Mouse (Mus musculus) retina, embryonic 14.5 days (tissue): Measurements from ENCODE around the gene Cep70.

Experiments used
- DNase-seq: peaks from one replicate; pipeline ENCODE4 v3.0.0-alpha.2; 2015; ENCODE audit warnings: low spot score

Gene Cep70

DNA sequence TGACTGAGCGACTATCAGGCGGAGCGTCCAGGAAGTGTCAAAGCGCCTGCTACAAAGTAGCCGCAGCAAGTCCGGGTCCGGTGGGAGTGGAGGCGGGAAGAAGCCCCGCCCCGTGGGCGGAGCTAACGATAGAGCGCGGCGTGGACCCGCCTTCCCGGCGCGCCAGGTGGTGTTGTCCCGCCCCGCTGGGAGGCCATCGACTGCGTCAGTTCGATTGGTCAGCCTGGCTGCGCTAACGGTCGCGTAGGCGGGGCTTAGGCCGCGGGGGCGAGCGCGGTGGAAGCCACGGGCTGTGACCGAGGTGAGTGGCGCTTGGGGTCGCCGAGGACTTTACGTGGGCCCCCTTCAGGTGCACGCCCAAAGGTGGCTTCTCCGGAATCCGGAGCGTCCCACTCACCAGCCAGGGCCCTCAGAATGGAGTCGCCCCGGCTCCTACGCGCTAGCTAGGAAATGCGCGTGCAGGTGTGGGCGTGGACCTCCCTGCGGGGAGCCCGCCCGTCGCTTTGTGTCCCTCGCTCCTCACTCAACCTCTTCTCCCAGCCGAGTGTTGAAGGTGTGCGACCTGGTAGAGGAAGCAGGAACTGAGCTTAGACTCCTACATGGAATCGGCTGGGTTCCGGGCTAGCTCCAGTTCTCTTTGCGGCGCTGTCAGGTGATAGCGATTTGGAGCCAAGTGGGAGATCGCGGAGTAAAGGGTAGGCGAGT lies at the start of gene Cep70:
Cep70 (plus strand) TSS at position 178 of the 705 bp plus-strand sequence.
- peak; percentile 99 for DNase-seq

DNA sequence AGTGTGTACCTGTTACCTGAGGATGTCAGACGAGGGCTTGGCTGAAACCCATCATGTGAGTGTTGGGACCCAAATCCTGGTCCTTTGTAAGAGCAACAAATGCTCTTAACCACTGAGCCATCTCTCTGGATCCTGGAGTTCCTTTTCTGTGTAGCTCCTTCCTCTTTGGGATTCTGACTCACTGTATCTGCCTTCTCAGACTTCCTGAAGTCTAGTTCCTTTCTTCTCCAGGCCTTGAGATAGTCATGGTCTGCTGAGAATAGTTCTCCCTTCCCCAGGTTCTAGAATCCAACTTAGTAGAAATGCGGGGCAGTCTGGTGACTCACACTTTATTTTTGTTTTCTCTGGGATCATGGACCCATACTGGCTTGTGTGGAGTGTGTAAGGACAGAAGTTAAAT lies 30.5 kb upstream of the Cep70 start:
- no peak for DNase-seq

DNA sequence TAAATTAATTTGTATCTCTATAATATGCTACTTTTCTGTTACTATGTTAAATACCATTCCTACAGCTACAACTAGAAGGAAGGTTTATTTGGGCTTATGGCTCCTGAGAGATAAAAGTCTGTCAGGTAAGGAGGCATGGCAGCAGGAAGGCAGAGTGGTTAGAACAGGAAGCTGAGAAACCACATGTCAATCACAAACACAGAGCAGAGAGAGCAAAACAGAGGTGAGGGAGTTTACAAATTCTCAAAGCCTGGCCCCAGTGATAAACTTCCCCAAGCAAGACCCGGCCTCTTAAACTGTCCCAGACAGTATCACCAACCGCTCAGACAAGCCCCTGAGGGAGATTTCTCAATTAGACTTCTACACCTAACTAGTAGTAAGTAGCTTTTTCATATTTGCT lies 27.0 kb upstream of the Cep70 start:
- DNase-seq = no peak

DNA sequence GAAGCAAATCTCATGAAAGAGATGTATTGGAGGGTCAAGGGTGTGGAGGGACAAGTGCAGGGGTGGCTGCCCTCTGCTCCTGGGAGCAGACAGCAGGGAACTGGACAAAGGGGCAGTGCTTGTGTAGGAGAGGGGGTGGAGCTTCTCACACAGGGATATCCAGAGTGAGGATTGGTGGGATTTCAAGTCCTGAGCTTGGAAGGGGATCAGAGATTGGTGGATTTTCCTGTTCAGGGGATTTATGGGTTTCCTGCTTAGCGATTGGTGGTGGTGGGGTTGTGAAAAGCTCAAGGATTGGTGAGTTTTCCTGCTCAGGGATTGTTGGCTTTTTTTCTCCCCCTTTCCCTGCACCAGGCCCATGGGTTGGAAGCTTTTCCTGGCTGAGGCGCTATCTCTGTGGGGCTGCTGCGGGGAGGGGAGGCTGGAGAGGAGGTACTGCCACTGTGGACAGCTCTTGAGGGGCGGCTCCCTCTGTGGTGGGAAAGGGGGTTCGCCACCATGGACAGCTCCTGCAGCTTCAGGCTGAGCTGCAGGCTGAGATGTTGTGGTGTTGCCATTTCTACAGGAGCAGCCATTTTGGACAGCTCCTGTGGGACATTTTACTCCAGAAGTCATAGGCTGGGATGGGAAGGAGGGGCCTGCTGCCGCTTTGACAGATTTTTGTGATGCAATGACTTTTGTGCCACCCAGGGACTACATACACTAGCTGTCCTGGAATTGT lies 25.0 kb upstream of the Cep70 start:
- peak; percentile 62 for DNase-seq

DNA sequence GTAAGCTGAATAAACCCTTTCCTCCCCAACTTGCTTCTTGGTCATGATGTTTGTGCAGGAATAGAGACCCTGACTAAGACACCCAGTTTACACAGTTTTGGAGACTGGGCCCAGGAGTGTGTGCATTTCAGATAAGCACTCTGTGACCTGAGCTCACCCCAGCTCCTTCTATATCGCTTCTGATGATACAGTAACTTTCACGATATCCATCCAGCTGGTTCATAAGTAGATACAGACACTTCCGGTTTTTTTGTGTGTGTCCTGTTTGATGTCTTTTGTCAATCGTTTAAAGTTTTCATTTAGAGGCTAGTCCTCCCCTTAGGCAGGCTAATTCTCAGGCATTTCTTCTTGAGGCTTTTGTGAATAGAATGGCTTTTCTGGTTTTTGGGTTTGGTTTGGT lies 21.5 kb upstream of the Cep70 start:
- DNase-seq = no peak

DNA sequence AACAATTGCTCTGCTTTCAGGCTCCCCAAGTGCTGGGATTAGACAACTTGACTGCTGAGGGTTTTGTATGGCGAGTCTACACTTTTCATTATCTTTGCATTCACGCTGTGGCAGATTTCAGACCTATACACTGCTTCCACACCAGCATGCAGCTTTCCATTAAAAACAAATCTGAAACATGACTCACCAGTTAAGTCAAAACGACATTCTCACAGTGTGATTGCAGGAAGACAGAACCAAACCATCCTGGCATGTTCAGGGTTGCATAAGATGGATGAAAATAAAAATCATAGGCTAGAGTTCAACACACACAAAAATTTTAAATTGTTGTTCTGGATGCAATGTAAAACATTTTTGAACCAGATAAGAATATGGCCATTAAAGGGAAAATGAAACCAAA lies 18.6 kb upstream of the Cep70 start:
- DNase-seq = no peak

DNA sequence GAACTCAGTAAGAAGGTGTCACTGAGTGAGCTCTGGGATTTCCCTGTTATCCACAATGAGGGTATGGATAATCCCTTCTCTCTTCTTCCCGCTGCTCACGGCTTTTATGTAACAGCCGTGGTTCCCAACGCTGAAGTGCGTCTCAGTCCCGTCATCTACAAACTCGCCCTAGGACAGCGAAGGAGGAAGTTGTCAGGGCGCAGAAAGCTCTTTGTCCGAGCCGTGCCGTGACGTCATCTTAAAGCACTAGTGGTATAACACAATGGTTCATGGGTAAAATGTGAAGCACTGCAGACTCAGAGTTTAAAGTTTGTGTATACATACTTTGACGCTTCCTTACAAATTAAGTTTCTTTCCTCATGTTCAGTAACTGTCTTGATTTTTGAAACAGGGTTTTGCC lies 13.7 kb upstream of the Cep70 start:
- DNase-seq = no peak

DNA sequence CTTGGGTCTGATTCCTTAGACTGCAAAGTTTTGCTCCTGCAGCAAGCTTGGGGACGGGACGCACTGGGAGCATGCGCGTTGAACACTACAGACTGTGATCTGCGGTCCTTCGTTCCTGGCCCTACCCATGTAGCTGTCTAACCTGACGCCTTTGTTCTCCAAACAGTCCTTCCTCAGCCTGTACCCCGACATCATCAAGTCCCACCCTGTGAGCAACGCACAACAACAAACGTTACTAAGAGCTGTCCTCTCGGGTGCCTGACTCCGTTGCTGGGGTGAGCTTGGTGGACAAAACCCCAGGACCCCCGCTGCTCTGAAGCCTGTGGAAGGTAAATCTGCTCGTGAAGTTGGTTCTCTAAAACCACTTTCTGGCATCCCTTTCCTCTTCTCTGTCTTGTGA lies 6.0 kb upstream of the Cep70 start, which contains the start of gene Faiml:
Faiml (minus strand) TSS at position 101 of the 400 bp plus-strand sequence.
- DNase-seq = no peak

DNA sequence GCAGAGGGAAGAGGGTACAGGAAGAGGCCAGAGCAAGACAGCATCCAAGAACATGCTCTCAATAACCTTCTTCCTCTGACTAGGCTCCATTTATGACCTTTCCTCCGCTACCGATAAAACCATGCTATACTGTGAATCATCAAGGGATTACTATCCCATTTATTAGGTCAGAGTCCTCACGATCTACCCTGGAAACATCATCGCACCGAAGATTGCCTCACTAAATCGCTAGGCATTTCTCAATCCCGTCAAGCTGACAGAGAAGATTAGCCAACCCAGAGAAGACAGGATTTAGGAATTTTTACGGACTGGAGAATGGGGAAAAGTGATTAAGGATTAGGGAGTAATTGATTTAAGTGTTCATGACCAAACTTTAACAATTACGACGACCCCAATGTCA lies 4.9 kb upstream of the Cep70 start:
- peak; percentile 7 for DNase-seq

DNA sequence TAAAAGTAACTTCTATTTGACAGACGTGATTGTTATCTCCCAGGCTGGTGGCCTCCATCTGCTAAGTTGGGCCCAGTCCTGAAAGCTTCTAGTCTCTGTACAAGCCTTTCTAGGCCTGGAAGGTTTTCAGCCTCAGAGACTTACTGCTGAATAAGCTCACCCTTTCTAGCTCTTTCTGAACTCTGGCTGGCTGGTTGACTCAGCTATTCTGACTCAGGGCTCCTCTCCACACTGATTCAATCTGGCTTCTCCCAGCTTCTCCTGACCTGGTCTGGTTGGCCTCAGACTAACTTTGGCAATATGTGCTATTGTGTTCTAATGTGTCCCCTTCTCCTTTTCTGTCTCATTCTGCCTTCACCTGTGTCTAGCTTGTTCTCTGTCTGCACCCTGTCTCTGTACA lies 3.9 kb upstream of the Cep70 start:
- DNase-seq = no peak

DNA sequence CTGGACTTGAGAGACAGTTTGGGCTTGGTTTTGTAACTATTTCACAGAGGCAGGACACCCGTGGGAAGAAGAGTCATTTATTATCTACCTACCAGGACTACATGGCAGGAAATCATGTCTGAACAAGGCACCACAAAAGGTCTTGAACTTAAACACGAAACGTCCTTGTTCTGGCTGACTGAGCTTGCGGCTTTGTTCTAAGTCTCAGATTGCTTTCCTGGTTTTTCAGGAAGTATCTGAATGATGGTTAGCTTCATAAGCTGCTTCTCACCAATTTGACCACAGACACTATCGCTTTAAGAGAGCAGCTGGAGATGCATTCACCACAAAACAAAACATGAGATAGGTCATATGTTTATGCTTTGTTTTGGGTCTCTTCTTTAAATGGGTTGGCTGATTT lies 2.6 kb upstream of the Cep70 start:
- DNase-seq = no peak

DNA sequence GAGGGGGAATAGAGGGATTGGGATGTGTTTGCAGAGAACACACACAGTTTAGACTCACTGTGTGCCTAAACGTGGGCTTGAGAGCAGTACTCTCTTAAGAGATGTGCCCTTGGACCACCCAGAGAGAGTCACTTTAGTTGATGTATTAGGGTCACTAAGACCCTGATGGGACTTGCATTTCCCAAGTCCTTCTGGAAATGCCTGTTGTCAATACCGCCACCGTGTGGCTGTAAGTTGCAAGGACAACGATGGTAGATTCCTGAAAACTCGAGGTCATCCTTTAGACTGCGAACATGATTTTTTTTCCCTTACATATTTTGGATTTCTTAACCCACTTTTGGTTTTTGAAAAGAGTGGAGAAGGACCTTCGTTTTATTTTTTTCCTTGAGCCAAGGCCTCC lies 1.1 kb upstream of the Cep70 start:
- peak; percentile 87 for DNase-seq

DNA sequence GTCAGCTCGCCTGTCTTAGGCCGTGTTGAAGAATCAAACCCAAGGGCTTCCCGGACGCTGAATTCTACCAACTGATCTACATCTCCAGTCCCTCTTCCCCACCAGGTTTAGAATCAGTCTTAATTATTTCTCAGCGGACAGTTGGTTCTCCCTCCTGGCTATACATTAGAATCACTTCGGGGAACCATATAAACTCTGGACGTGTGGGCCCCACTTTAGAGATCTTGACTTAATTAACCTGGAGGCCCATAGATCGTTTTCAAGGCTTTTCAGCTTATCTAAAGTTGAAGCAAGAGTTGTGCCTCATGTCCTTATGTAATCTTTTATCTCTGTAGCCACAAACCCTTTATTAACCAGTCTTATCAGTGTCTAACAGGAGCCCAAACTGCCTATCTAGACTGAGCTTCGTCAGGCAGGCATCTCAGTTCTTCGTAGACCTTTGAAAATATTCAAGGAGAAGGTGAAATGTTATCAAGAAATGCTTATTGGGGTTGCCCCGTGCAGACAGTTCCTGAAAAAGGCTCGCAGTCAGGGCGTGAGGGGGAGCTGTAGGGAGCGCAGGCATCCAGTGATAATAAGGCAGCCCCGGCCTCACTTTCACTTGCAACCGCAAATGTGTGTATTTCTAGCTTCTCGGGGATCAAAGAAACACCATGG lies 506 bp upstream of the Cep70 start:
- no peak for DNase-seq

DNA sequence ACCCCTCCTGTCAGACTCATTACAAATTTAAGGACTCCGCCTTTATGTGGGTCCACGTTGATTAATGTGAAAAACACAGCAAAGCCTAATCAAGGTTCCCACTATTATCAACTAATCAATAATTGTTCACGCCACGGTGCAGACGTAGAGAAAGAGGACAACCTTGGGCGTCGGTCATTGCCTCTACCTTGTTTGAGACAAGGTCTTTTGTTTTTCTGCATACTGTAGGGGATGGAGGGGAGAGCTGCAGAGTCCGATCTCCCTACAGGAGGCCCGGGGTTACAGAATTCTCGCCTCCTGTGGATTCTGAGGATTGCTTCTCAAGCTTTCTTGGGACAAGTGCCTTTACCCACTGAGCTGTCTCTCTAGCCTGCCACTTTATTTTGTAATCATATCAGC lies 727 bp downstream of the Cep70 start:
- DNase-seq = no peak

DNA sequence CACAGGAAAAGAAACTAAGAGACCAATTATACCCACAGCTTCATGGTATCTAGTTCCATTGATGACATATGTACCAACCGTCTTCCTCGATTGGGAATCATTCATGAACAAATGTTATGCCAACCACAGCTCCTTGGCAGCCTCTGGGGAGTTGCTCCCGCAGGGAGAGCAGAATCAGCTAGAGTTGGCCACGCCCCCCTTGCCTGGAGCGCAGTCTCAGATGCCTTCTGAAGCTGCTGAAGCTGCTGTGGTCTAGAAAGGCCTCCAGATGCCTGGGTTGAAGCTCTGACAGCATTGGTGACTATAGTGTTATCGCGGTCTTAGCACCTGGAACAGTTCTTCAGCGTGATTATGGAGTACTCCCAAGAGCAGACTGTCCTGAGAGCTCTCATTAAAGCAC lies 5.1 kb downstream of the Cep70 start:
- DNase-seq = no peak

DNA sequence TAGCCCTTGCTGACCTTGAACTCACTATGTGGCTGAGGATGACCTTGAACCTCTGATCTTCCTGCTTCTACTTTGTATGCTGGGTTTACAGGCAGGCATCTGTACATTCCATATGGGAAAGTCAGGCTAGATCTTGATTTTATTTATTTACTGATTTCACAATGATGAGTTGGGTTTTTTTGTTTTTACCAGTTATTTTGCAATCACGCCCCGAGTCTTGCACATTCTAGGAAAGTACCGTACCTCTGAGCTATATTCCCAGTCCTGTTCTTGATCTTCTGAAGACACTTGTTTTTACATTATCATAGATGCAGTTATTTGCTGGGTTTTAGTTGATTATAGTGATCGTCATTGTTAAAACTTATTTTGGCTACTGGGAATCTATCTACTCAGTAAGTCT lies 5.7 kb downstream of the Cep70 start:
- no peak for DNase-seq

DNA sequence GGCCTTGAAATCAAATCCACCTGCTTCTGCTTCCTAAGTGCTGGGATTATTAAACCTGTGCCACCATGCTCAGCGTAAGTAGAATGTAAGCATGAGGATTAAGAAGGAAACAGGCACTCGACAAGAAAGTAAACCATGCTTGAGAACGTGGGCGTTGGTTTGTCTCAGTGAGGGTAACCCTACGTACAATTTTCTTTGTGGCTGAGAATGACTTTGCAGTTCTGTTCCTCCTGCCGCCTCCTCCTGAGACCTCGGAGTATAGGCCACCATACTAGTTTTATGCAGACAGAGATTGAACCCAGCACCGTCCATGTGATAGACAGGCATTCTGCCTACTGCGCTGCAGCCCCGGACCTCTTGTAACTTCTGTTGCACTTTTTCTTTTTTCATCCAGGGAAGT lies 10.7 kb downstream of the Cep70 start:
- no peak for DNase-seq

DNA sequence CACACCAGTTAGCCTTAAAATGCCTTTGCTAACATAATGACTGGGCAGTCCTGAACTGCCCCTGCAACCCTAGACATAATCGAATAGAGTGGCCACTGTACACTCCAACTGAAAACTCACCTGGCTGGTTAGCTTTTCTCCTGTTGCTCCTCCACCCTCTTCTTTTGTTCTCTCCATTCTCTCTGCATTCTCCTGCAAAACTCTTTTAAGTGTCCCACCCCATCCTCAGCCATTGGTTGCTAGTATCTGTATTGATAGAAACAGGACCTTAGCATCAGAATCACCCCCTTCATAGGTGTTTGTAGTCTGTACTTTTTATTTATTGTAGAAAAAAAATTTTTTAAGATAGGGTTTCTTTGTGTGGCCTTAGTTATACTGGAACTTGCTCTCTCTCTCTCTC lies 13.0 kb downstream of the Cep70 start:
- DNase-seq = no peak

DNA sequence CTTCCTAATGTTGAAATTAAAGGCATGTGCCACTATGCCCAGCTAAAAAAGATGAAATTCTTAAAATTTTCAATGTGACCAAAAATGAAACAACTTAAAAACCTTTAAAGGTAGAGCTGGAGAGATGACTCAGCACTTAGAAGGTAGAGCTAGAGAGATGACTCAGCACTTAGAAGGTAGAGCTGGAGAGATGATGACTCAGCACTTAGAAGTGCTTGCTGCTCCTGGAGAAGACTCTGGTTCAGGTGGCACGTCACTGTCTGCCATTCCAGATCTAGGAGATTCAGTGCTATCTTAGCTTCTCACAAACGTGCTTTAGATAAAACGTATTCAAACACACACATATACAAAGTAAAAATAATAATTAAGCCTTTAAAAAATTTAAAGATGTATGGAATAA lies 13.7 kb downstream of the Cep70 start:
- DNase-seq = no peak

DNA sequence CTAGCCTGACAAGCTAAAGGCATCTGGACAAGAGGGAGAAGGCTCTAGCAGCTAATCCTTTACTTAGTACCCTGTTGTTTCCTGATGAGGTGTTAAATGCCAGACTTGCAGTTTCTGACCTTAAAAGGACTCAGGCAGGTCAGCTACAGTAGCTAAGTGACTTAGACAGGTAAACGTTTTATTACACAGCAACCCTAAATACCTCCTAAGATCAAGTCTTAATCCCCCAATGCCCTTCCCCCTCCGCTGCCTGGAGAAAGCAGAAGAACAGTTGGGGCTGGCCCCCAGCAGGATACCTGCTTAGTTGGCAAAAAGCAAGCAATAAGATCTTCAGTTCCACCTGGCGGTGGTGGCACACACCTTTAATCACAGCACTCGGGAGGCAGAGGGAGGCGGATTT lies 15.7 kb downstream of the Cep70 start:
- DNase-seq = no peak

DNA sequence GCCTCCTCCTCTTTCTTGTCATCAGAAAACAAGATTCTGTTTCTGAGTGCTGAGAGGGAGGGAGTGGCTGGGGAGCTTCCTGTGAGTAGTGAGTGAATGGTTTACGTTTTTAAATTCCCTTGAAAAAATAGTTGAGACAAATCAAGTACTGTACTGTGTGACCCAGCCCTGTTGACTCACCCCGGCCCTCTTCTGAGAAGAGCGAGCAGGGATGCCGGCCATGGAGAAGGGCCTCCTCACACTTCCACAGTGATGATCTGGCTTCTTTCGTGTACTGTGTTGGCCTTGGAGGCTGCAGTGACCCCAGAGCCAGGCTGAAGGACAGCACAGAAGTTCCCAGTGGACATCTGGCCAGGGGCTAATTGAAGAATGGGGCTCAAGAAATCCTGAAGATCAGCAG lies 61.1 kb downstream of the Cep70 start:
- DNase-seq = no peak

DNA sequence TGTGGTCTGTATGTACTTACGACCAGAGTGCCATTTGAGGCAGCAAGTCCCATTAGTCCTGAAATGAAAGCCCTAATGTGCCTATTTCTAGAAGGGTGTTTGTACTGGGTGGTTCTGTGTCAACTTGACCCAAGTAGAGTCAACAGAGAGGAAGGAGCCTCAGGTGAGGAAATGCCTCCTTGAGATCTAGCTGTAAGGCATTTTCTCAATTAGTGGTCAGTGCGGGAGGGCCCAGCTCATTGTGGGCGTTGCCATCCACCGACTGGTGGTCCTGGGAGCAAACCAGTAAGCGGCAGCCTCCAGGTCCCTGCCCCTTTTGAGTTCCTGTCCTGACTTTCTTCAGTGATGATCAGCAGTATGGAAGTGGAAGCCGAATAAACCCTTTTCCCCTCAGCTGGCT lies 63.1 kb downstream of the Cep70 start:
- DNase-seq = no peak

DNA sequence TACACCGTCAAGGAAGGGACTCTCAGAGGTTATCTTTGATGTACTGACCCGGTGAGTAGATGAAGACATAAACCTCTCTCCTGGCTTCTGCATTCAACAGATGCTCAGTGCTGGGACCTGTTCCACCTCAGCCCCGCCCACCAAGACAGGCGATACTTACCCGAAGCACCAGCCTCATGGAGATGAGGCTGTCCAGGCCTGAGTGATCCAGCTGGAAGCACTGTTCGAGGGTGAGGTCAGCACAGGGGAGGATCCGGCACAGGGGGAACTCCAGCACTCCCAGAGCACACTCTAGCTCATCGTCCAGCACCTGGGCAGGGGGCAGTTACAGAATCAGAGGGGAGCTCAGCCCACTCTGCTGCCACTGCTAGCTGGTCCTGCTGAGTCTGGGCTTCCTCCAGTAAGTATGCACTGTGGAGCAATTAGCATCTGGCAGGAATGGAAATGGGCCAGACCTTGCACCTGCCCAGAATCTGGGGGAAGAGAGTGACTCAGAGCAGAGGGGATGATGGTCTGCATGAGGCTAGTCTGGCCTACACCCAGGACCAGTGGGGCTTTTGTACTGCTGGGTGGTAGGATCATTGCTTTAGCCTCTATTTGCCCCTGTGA lies 76.3 kb downstream of the Cep70 start:
- DNase-seq = no peak
